Mouse (Mus musculus) ES-CJ7 (cell line): ENCODE measurements around the gene Ugt1a9.

ENCODE experiments used
- DNase-seq: peaks from one replicate; pipeline ENCODE4 v3.0.0; 2011; ENCODE audit warnings: low read depth, low spot score

The Ugt1a9 gene

DNA sequence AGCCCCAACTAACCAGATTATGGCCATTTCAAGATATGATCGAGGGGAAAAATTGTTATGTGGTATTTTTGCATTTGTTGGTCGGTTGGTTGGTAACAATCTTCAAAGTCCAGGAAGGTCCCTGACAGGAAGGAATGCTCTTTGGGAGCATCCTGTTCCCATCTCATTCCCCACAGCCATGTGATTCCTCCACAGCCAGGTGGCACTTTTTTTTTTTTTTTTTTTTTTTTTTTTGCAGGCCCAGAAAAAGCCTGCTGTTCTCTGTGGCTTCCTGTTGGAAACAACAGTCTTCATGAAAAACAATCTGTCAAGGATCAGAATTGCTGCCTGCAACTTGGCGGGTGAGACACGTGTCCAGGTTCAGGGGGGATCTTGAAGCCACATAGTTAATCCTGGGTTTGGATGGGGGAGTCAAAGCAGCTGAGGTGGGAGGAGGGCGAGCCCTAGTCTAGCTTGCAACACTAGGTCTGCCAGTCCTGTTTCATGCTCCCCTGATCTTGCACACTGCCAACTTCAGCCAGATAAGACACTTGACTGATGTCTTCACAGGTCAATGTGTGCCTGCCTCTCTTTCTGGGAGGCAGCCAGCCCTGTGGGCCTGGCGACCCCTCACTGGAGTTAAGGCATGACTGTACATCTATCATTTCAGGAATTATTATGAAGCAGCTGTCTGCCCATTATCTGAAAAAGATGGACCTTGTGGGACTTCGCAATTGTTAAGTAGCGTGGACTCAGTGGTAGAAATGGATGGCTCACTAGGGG lies 188.5 kb downstream of the Ugt1a9 start:
- DNase-seq: no peak

- no peak for DNase-seq
Measured at GRCm38 (mm10) chr1:88259643-88260024, 189.0 kb downstream of the Ugt1a9 start.

DNA sequence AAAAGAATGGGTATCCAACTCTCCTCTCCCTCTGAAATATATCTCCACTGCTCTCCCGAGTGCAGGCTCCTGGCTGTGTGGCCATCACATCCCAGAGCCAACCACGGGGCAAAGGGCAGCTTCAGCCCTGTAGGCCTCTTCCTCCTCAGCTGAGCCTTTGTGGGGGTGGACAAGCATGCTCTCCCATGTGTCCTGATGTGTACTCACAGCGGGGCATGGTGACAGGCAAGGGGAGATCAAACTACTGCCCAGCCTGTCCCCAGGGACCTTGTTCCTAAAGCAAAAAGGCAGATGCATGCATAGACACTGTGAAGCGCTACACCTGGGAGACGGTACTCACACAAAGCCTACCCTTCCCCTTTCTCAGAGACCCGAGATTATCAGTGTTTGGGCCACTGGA lies 189.5 kb downstream of the Ugt1a9 start:
- DNase-seq: no peak

DNA sequence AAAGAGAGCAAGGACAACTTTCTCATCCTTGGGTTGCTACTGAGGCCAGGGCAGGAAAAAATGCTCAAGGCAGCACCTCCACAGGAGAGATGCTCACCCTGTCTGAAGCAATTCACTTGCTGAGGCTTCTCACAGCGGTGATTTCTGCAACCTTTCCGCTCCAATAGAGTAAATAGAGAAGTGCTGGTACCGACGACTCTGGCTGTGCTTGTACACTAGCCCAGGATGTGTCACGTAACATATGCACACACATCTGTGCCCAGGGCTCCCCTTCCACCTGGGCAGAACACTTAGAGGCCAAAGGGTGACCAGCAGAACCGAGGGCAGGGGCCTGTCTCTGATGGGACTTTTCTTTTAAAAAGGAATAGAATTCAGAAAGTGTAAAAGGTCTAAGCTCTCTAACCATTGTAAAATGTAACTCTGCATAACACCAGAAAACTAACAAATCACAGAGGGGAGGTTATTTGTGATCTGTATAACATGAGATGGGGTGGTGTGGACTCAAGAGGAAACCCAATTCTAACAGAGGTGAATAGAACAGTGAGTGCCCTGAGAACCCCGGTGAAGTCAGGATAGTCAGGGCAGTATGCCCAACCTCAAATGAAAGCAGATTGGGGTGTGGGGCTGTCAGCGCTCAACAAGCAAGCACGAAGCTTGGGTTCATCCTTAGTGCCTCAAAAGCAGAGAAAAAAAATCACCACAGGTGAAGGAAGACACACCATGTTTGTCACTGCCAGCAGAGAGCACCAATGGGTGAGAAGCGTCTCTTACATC lies 190.2 kb downstream of the Ugt1a9 start:
- no peak for DNase-seq

GRCm38 (mm10) chr1:88261706-88262105 lies 191.1 kb downstream of the Ugt1a9 start:
- DNase-seq: no peak

GRCm38 (mm10) chr1:88262255-88262654 lies 191.7 kb downstream of the Ugt1a9 start:
- DNase-seq: peak; percentile 58

DNA sequence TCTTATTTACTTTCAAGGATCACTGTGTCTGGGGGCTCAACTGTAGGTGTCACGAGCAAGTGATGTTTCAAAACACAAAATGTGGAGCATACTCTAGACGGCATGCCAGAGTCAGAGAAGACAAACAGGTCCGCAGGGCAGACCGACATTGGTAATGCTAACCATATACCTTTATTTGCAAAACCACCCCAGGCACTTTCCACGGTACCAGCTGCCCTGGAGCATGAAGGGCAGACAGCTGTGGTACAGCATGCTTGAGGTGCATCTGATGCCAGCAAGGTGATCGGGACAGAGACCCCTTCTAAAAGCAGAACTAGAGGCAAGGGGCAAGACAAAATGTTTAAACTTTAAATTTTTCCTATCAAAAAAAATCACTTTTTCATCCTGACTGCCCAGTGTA lies 192.4 kb downstream of the Ugt1a9 start:
- no peak for DNase-seq

DNA sequence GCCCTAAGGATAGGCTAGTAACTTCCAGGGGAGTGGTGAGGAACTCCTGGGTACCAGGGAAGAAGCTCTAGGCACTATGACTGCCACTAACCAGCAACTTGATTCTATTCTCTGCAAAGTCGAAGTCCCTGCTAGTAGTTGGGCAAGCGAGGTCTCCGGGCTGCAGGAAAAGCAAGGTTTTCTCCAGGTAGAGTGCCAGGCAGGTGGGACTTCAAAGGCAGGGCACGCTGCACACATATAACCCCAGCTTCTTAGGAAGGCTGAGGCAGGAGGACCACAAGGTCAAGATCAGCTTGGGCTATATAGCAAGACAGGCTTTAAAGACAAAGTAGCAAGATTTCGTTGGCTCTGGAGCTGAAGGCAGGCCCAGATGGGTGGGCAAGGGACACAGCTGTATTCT lies 193.2 kb downstream of the Ugt1a9 start:
- DNase-seq: no peak

DNA sequence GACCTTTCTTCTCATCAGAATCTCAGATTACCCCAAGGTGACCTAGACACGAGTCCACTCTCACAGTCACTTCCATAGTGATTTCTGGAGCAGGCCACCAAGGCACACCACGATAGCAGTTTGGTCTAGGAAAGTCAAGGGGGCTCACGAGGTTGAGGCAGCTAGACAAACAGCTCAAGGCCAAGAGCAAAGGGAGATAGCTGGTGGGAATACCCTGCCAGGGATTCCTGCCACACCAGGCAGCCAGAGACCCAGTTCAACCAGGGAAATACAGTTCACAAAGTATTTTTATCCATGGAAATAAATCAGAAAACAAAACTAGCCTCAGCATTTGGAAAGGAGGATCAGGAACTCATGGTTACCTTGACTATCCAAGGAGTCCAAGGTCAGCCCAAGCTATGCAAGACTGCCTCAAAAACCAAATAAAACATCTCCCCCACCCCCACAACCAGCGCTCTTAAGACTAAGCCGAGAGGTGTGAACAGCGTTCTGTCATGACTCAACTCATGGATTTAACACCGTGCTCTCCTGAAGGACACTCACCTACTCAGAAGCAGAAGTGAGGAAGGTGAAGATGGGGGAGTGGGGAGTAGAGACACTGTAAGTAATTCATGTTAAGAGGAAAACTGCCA lies 193.8 kb downstream of the Ugt1a9 start:
- no peak for DNase-seq

DNA sequence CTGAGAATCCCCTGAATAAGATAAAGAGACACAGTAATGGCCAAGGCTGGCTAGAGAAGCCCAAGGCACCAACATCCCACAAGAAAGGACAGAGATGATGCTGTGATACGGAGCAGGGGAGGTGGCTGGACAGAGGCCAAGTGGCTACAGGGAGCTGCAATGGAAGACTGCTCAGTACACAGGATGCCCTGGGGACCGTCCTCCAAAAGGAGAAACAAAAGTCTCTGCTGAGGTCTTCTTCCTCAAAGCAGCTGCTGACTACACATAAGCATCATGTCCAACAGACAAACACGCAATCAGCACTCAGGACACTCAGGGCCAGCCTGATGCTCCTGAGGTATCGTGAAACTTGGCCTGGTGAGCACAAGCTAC lies 194.3 kb downstream of the Ugt1a9 start:
- DNase-seq: no peak

DNA sequence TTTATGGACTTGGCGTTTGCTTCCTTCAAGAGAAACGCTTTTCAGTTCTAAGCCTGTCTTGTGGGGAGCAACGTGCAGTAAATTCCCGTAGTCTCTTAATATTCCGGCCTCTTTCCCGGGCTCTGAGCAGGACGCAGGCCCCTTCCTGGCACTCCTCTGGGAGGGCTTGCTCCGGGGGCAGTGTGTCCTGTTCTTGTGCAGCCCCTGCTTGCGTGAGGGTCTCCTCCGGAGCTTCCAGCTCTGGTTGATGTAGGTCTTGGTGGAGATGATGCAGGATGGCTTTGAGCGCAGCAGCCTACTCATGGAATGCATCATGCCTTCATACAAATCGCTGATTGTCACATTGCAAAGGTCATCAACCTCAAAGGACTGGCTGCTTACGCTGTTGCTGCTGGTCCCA lies 195.5 kb downstream of the Ugt1a9 start:
- DNase-seq: no peak

GRCm38 (mm10) chr1:88267489-88267888 lies 196.9 kb downstream of the Ugt1a9 start:
- DNase-seq: no peak

DNA sequence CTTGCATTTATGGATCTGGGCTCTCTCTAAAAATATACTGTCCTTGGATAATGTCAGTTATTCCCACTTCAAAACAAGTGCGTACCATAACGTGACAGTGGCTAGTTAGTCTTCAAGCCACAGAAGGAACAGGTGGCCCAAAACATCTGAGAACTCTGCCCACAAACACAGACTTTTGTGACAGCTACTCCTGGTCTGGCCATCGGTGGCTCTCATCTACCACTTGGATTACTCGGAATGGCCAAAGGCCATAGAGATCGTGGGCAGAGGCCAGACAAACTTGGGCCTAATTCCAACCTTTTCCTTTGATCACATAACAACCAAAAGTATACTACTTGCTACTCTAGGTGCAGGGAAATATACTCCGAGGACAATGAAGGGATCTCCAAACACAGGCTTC lies 197.5 kb downstream of the Ugt1a9 start:
- no peak for DNase-seq
